Mouse (Mus musculus): ENCODE measurements around the gene Fgf10. TPM values are rescaled to one million over a fixed set of nuclear protein-coding genes. Genes with fewer than 3 reads are reported as not detected.
A peak's percentile ranks its signal among the peaks of the same experiment; 100 is the strongest.

Fgf10 gene
- polyA plus RNA-seq, 1 experiment from 2014 or later: 4.0 TPM

DNA sequence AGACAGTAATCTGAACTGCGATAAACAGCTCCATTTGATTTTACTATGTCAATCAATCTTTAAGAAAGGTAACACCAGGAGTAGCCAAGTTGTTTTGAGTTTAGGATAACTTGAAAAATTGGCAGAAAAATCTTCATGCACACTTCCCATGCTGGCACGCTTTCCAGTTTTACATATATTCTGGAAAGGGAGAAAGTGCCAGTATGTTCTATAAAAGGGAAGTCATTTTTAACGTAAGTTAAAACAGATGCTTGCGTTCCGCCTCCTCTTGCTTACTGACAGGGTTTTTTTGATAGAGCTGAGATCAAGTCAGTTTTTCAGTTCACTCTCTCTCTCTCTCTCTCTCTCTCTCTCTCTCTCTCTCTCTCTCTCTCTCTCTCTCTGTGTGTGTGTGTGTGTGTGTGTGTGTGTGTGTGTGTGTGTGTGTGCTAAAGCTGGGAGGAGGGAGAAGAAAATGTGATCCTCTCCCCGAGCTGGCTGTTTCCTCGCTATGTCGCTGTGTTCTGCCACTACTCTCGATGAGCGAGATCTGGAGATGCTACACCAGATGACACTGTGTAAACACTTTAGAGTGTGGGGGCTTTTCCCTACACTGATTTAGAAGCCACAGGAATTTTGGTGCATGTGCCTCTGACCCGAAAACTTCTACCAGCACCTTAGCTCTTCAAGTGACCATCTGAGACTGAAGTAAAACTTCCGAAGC is 62.4 kb downstream of the Fgf10 start:
- no peaks in the 10 kb centered on the region for H3K9me3 ChIP-seq (ENCODE audit: control insufficient read depth, low read length)
- H3K27me3 ChIP-seq (replicated peaks; ENCODE audit: control insufficient read depth, insufficient read depth, low read length): no peaks in the 10 kb centered on the region
- H3K4me2 ChIP-seq (ENCODE audit: low read length): peak overlapping the region; percentile 44
- no peaks in the 10 kb centered on the region for H3K4me1 ChIP-seq (replicated peaks; ENCODE audit: control insufficient read depth, insufficient read depth, low read length)
- 28% methylated on average over 12 of the region's 12 CpGs for WGBS
- H3K4me3 ChIP-seq (ENCODE audit: low read depth, low read length): no peak overlapping the region
- H3K36me3 ChIP-seq (ENCODE audit: control insufficient read depth, insufficient read depth, low read length): no peaks in the 10 kb centered on the region
- no peak overlapping the region for H3K27ac ChIP-seq (ENCODE audit: low read depth)
- H3K9ac ChIP-seq (ENCODE audit: low read length): no peak overlapping the region
- ATAC-seq (replicated peaks; ENCODE audit: low FRiP score, low TSS enrichment, low read depth): no peak
- no peak for DNase-seq (ENCODE audit: low spot score)

DNA sequence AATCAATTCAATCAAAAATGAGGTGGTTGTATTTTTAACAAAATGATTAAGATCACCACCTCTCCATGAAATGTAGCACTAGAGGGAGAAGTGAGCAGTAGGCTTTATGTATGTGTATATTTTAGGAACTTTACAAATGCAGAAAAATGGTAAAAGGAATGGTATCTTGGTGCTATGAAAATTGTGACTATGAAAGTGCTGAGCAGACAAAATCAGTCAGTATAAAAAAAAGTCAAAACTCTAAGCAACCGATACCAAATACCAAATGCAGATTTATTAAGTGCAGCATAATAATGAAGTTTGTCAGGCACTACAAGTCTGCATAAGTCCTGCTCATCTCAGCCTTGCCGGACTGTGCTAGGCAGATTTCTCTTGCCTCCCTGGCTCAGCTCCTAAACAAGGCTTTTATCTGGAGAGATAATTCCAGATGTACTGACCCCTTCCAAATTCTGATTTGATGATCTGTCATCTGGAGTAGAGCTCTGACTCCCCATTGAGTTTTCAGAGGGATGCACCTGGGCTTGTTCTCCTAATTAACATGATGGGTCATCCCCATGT is 70.3 kb downstream of the Fgf10 start:
- no peaks in the 10 kb centered on the region for H3K4me1 ChIP-seq (replicated peaks; ENCODE audit: control insufficient read depth, insufficient read depth, low read length)
- H3K9me3 ChIP-seq (ENCODE audit: control insufficient read depth, low read length): no peaks in the 10 kb centered on the region
- ATAC-seq (replicated peaks; ENCODE audit: low FRiP score, low TSS enrichment, low read depth) (no peak), DNase-seq (ENCODE audit: low spot score) (no peak)
- no peak overlapping the region for H3K4me2 ChIP-seq (ENCODE audit: low read length)
- no peak overlapping the region for H3K4me3 ChIP-seq (ENCODE audit: low read depth, low read length)
- 67% methylated on average over 2 of the region's 2 CpGs for WGBS
- H3K36me3 ChIP-seq (ENCODE audit: control insufficient read depth, insufficient read depth, low read length): no peaks in the 10 kb centered on the region
- no peak overlapping the region for H3K9ac ChIP-seq (ENCODE audit: low read length)
- H3K27me3 ChIP-seq (replicated peaks; ENCODE audit: control insufficient read depth, insufficient read depth, low read length): no peaks in the 10 kb centered on the region
- H3K27ac ChIP-seq (ENCODE audit: low read depth): no peak overlapping the region

DNA sequence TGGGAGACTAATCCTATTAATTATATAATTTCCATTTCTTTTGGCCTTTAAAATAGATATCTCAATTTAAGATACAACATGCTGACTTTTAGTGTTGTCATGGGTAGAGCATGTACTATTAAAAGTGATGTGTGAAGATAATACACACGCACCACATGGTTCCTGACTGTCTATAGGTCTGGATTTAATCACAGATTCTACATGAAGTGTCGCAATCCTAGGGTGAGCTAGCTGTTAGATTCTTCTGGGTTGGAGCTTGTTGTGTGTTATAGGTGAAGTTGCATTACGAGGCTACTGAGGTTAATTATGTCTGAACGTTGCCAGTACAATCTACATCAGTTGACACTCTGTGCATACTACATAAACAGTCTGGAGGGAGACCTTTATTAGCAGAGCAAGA is 73.2 kb downstream of the Fgf10 start:
- no peak for ATAC-seq (replicated peaks; ENCODE audit: low FRiP score, low TSS enrichment, low read depth)
- no peaks in the 10 kb centered on the region for H3K9me3 ChIP-seq (ENCODE audit: control insufficient read depth, low read length)
- DNase-seq (ENCODE audit: low spot score): no peak
- no peaks in the 10 kb centered on the region for H3K4me1 ChIP-seq (replicated peaks; ENCODE audit: control insufficient read depth, insufficient read depth, low read length)
- WGBS: 72% methylated on average over 4 of the region's 4 CpGs
- no peak overlapping the region for H3K4me3 ChIP-seq (ENCODE audit: low read depth, low read length)
- H3K9ac ChIP-seq (ENCODE audit: low read length): no peak overlapping the region
- H3K36me3 ChIP-seq (ENCODE audit: control insufficient read depth, insufficient read depth, low read length): no peaks in the 10 kb centered on the region
- H3K27me3 ChIP-seq (replicated peaks; ENCODE audit: control insufficient read depth, insufficient read depth, low read length): no peaks in the 10 kb centered on the region
- H3K27ac ChIP-seq (ENCODE audit: low read depth): no peak overlapping the region
- no peak overlapping the region for H3K4me2 ChIP-seq (ENCODE audit: low read length)

DNA sequence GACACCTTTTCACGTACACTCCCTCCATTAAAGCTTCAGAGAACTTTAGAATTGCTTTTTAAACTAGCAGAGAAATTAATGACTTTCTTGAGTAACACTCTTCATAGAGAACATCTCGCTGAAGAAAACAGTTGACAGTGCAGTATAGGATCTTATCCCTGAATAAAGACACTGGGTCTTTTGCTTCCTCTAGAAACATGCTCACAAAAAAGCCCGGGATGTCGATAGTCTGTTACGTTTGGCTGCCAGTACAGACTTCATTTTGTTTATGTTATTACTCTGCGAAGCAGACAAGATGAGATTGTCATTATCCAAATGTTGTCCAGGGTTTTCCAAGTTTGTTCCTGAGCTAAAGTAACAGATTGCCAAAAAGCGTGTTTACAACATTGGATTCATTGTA is 75.2 kb downstream of the Fgf10 start:
- H3K9ac ChIP-seq (ENCODE audit: low read length): no peak overlapping the region
- DNase-seq (ENCODE audit: low spot score) (no peak), ATAC-seq (replicated peaks; ENCODE audit: low FRiP score, low TSS enrichment, low read depth) (no peak)
- H3K9me3 ChIP-seq (ENCODE audit: control insufficient read depth, low read length): no peaks in the 10 kb centered on the region
- no peaks in the 10 kb centered on the region for H3K36me3 ChIP-seq (ENCODE audit: control insufficient read depth, insufficient read depth, low read length)
- 51% methylated on average over 7 of the region's 7 CpGs for WGBS
- H3K27ac ChIP-seq (ENCODE audit: low read depth): no peak overlapping the region
- no peak overlapping the region for H3K4me3 ChIP-seq (ENCODE audit: low read depth, low read length)
- H3K4me2 ChIP-seq (ENCODE audit: low read length): no peak overlapping the region
- no peaks in the 10 kb centered on the region for H3K27me3 ChIP-seq (replicated peaks; ENCODE audit: control insufficient read depth, insufficient read depth, low read length)
- no peaks in the 10 kb centered on the region for H3K4me1 ChIP-seq (replicated peaks; ENCODE audit: control insufficient read depth, insufficient read depth, low read length)

DNA sequence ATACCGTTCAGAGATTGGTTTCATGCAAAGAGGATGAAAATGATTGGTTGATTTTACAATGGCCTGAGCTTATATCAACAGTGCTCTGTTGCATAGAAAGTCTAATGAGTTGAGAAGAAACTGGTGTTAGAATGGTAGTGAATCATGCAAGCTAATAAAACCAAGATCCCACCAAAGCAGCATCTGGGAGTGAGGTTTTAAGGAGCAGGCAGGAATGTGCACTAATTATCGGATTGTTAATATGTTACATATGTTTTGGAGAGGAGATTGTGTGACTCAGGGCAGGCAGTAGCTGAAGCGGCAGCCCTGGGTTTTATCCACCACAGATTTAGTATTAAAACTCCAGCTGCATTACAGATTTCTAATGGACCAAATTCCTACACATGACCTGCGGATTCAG is 76.8 kb downstream of the Fgf10 start:
- Histone ChIP-seq H3K9me3 (ENCODE audit: control insufficient read depth, low read length) (no peaks in the 10 kb centered on the region), H3K36me3 (ENCODE audit: control insufficient read depth, insufficient read depth, low read length) (no peaks in the 10 kb centered on the region), H3K27me3 (replicated peaks; ENCODE audit: control insufficient read depth, insufficient read depth, low read length) (no peaks in the 10 kb centered on the region), H3K4me1 (replicated peaks; ENCODE audit: control insufficient read depth, insufficient read depth, low read length) (no peaks in the 10 kb centered on the region), H3K4me3 (ENCODE audit: low read depth, low read length) (no peak overlapping the region), H3K4me2 (ENCODE audit: low read length) (no peak overlapping the region), H3K9ac (ENCODE audit: low read length) (no peak overlapping the region), H3K27ac (ENCODE audit: low read depth) (no peak overlapping the region)
- no peak for ATAC-seq (replicated peaks; ENCODE audit: low FRiP score, low TSS enrichment, low read depth)
- DNase-seq (ENCODE audit: low spot score): no peak
- WGBS: 82% methylated on average over 4 of the region's 4 CpGs

DNA sequence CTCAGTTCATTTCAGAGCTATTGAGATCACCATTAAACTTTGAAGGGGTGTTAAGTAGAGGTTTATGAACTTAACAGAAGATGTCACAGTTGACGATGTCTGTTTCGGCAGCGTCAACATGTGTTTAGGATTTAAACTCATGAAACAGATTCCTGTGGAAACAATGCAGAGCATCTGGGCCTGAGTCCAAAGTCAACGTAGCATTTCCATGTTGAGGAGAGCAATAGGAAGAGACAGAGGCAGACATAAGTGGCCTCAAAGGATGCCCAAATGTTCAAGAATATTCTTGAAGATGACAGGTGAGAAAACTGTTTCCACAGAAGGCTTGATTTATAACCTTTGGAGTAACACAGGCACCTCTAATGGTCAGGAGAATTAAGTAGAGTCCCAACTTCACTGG is 84.4 kb downstream of the Fgf10 start:
- Histone ChIP-seq H3K27ac (ENCODE audit: low read depth) (no peak overlapping the region), H3K36me3 (ENCODE audit: control insufficient read depth, insufficient read depth, low read length) (no peaks in the 10 kb centered on the region), H3K9me3 (ENCODE audit: control insufficient read depth, low read length) (no peaks in the 10 kb centered on the region), H3K9ac (ENCODE audit: low read length) (no peak overlapping the region), H3K4me3 (ENCODE audit: low read depth, low read length) (no peak overlapping the region), H3K4me2 (ENCODE audit: low read length) (no peak overlapping the region), H3K27me3 (replicated peaks; ENCODE audit: control insufficient read depth, insufficient read depth, low read length) (no peaks in the 10 kb centered on the region), H3K4me1 (replicated peaks; ENCODE audit: control insufficient read depth, insufficient read depth, low read length) (no peaks in the 10 kb centered on the region)
- ATAC-seq (replicated peaks; ENCODE audit: low FRiP score, low TSS enrichment, low read depth) (no peak), DNase-seq (ENCODE audit: low spot score) (no peak)
- 82% methylated on average over 4 of the region's 4 CpGs for WGBS

DNA sequence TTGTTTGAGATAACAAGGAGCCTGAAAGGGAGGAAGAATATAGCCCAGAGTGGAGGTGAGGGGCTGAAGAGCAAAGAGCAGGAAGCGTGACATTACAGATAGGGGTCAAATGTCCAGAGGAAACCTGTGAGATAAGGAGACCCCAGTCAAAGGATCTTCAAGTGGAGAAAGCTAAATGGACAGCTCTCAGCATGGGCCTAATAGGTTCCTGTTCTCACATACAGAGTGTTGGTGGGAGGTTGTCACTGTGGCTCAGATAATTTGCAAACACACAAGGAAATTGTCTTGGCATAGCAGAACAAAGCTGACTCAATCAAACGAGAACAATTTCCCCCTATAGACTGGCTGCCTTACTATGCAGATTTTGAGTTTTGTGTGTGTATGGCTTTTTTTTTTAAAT is 89.4 kb downstream of the Fgf10 start:
- Histone ChIP-seq H3K4me2 (ENCODE audit: low read length) (no peak overlapping the region), H3K9me3 (ENCODE audit: control insufficient read depth, low read length) (no peaks in the 10 kb centered on the region), H3K27me3 (replicated peaks; ENCODE audit: control insufficient read depth, insufficient read depth, low read length) (no peaks in the 10 kb centered on the region), H3K4me1 (replicated peaks; ENCODE audit: control insufficient read depth, insufficient read depth, low read length) (no peaks in the 10 kb centered on the region), H3K4me3 (ENCODE audit: low read depth, low read length) (no peak overlapping the region), H3K9ac (ENCODE audit: low read length) (no peak overlapping the region), H3K36me3 (ENCODE audit: control insufficient read depth, insufficient read depth, low read length) (no peaks in the 10 kb centered on the region), H3K27ac (ENCODE audit: low read depth) (no peak overlapping the region)
- ATAC-seq (replicated peaks; ENCODE audit: low FRiP score, low TSS enrichment, low read depth) (no peak), DNase-seq (ENCODE audit: low spot score) (no peak)
- 32% methylated on average over 2 of the region's 2 CpGs for WGBS

DNA sequence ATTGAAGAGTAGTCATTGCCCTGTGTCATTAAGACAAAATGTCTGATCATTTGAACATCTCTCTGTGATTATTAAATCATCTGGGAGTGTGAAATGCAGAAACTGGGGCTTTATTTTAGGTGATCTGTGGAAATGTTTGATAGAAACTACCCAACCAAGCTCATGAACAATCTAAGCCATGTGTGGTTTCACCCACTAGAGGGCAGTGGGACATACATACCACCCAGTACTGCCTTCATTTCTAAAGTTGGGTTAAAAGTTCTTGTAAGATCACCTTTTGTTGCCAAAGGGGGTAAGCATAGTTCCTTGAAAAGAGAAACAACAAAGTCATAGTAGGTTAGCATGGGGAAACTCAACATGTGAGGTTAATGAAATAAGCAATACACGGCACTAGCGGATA is 93.4 kb downstream of the Fgf10 start:
- 97% methylated on average over 2 of the region's 2 CpGs for WGBS
- no peak for DNase-seq (ENCODE audit: low spot score)
- no peak overlapping the region for H3K9ac ChIP-seq (ENCODE audit: low read length)

DNA sequence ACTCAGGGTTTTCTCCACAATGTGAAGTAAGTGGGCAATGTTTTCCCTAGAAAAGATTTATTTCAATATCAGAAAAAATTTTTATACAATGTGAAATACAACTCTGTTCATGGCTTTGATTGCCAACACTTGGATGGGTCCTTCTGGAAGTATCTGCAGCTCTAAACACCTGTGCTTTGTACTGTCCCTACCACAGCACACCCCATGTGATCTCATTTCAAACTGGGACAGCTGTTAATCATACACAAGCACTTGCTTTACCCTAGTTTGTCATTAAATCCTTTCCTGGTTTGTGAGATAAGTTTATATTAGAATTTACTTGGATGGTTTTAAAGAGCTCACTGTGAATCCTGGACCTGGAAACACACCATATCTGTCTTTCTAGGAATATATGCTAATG is 102.6 kb downstream of the Fgf10 start:
- Histone ChIP-seq H3K27ac (ENCODE audit: low read depth) (no peak overlapping the region), H3K27me3 (replicated peaks; ENCODE audit: control insufficient read depth, insufficient read depth, low read length) (no peaks in the 10 kb centered on the region), H3K4me2 (ENCODE audit: low read length) (no peak overlapping the region), H3K4me3 (ENCODE audit: low read depth, low read length) (no peak overlapping the region), H3K36me3 (ENCODE audit: control insufficient read depth, insufficient read depth, low read length) (no peaks in the 10 kb centered on the region), H3K9me3 (ENCODE audit: control insufficient read depth, low read length) (no peaks in the 10 kb centered on the region), H3K9ac (ENCODE audit: low read length) (no peak overlapping the region), H3K4me1 (replicated peaks; ENCODE audit: control insufficient read depth, insufficient read depth, low read length) (no peaks in the 10 kb centered on the region)
- DNase-seq (ENCODE audit: low spot score) (no peak), ATAC-seq (replicated peaks; ENCODE audit: low FRiP score, low TSS enrichment, low read depth) (no peak)

More for the DNA sequence above, 93.4 kb downstream of the Fgf10 start:
- Histone ChIP-seq H3K36me3 (ENCODE audit: control insufficient read depth, insufficient read depth, low read length) (no peaks in the 10 kb centered on the region), H3K9me3 (ENCODE audit: control insufficient read depth, low read length) (no peaks in the 10 kb centered on the region), H3K4me2 (ENCODE audit: low read length) (no peak overlapping the region), H3K27ac (ENCODE audit: low read depth) (no peak overlapping the region), H3K4me1 (replicated peaks; ENCODE audit: control insufficient read depth, insufficient read depth, low read length) (no peaks in the 10 kb centered on the region), H3K4me3 (ENCODE audit: low read depth, low read length) (no peak overlapping the region), H3K27me3 (replicated peaks; ENCODE audit: control insufficient read depth, insufficient read depth, low read length) (no peaks in the 10 kb centered on the region)
- no peak for ATAC-seq (replicated peaks; ENCODE audit: low FRiP score, low TSS enrichment, low read depth)

All from intestine, embryonic 14.5 days (tissue).